Mouse (Mus musculus) midbrain, embryonic 15.5 days (tissue): Measurements from ENCODE around the gene Arl9. TPM values are rescaled to one million over a fixed set of nuclear protein-coding genes. Genes with fewer than 3 reads are reported as not detected.
"Not testable (repeated sequence)": the region's sequence is repeated elsewhere in the genome, so short reads cannot be mapped to it uniquely, and the experiment has no call there.

Experiments used
- ATAC-seq: fragments of 200-750 bp; cut with Nextera tagmentation; replicated peaks from 2 replicates; pipeline ENCODE4 v1.8.0; 2017; ENCODE audit warnings: moderate TSS enrichment
- H3K27ac ChIP-seq: fragments of 300-500 bp; sonication (generic); 2 replicates; pipeline ENCODE4 v1.5.1; 2015; ENCODE audit warnings: mild to moderate bottlenecking, inconsistent platforms
- H3K27me3 ChIP-seq: fragments of 300-500 bp; sonication (generic); replicated peaks from 2 replicates; pipeline ENCODE4 v1.6.1; 2015; ENCODE audit warnings: inconsistent platforms
- H3K36me3 ChIP-seq: fragments of 300-500 bp; sonication (generic); replicated peaks from 2 replicates; pipeline ENCODE4 v1.6.1; 2015; ENCODE audit warnings: inconsistent platforms
- H3K4me1 ChIP-seq: fragments of 300-500 bp; sonication (generic); 2 replicates; pipeline ENCODE4 v1.6.1; 2015; ENCODE audit warnings: inconsistent platforms
- H3K4me2 ChIP-seq: fragments of 300-500 bp; sonication (generic); 2 replicates; pipeline ENCODE4 v1.6.1; 2015; ENCODE audit warnings: inconsistent platforms, mild to moderate bottlenecking, moderate library complexity
- H3K4me3 ChIP-seq: fragments of 300-500 bp; sonication (generic); 2 replicates; pipeline ENCODE4 v1.5.1; 2015; ENCODE audit warnings: mild to moderate bottlenecking, inconsistent platforms
- H3K9ac ChIP-seq: fragments of 300-500 bp; sonication (generic); 2 replicates; pipeline ENCODE4 v1.6.1; 2015; ENCODE audit warnings: mild to moderate bottlenecking, inconsistent platforms
- H3K9me3 ChIP-seq: fragments of 300-500 bp; sonication (generic); 2 replicates; pipeline ENCODE4 v1.6.1; 2016; ENCODE audit warnings: inconsistent platforms
- WGBS: fragments of 180-500 bp; shearing (Covaris S2); methylation state at CpG from one replicate; pipeline ENCODE4 v1.1.7; 2015; ENCODE audit warnings: mixed read lengths; 5-methylcytosine and 5-hydroxymethylcytosine counted together
- polyA plus RNA-seq: library from polyadenylated mRNA; unstranded; fragments of >200 nt; fragmentation: Nextera tagmentation; extraction: Ambion mirVana; gene quantifications from 2 replicates; pipeline ENCODE4 v1.2.1, GENCODE M21; 2015

Gene Arl9
- polyA plus RNA-seq, 1 experiment from 2014 or later = not detected

GRCm38 (mm10) chr5:77035101-77035500 is 31.2 kb downstream of the Arl9 start:
- H3K9me3 ChIP-seq, H3K4me3 ChIP-seq, H3K27ac ChIP-seq, H3K36me3 ChIP-seq, H3K9ac ChIP-seq, H3K27me3 ChIP-seq, H3K4me1 ChIP-seq, ATAC-seq, H3K4me2 ChIP-seq: not testable (repeated sequence)

DNA sequence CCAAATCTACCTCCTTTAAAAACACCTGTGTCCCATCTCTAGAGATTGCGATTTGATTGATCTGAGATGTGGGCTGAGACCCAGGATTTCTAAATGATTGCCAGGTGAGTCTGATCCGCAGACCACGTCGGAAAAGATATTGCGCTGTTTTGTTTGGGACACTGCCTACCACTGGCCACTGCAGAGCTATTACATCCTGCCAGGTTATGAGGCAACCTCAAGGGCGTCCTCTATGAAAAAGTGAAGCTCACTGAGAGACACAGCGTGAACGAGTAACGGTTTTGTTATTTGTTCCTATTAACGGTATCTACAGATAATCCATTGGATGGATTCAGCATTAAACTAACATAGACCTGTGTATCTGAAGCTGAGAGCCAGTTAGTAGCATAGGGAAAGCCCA is 34.6 kb downstream of the Arl9 start:
- H3K4me3 ChIP-seq = no peak overlapping the region
- H3K27me3 ChIP-seq = no peaks in the 10 kb centered on the region
- ATAC-seq = no peak
- H3K27ac ChIP-seq = no peak overlapping the region
- H3K4me1 ChIP-seq = no peaks in the 10 kb centered on the region
- H3K9ac ChIP-seq = no peak overlapping the region
- H3K9me3 ChIP-seq = no peaks in the 10 kb centered on the region
- 90% methylated on average over 10 of the region's 10 CpGs for WGBS
- H3K4me2 ChIP-seq = no peak overlapping the region
- H3K36me3 ChIP-seq = no peaks in the 10 kb centered on the region

DNA sequence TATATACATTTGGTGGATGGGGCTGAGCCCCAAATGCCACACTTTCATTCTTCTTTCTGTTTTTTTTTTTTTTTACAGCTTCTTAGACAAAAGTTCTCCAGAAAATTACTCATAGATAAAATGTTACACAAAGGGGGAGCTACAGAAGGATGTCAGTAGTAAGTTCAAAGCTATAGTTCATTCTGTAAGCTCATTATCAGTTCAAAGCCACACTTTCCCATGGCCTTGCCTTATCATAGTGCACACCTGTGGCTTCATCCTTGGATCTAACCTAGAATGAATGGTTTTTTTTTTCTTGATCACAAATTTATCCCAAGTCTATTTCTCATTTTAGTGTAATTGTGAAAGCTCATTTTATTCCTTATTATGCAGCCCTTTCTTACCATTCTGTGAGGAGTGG is 35.5 kb downstream of the Arl9 start:
- Histone ChIP-seq H3K27ac (no peak overlapping the region), H3K4me2 (no peak overlapping the region), H3K9ac (no peak overlapping the region), H3K9me3 (no peaks in the 10 kb centered on the region), H3K4me3 (no peak overlapping the region), H3K36me3 (no peaks in the 10 kb centered on the region), H3K27me3 (no peaks in the 10 kb centered on the region), H3K4me1 (no peaks in the 10 kb centered on the region)
- ATAC-seq = no peak

- no peak overlapping the region for H3K4me3 ChIP-seq
- H3K36me3 ChIP-seq = no peaks in the 10 kb centered on the region
- ATAC-seq = no peak
- H3K4me1 ChIP-seq = no peaks in the 10 kb centered on the region
- no peaks in the 10 kb centered on the region for H3K9me3 ChIP-seq
- 80% methylated on average over 5 of the region's 5 CpGs for WGBS
- no peaks in the 10 kb centered on the region for H3K27me3 ChIP-seq
- no peak overlapping the region for H3K4me2 ChIP-seq
- H3K27ac ChIP-seq = no peak overlapping the region
- no peak overlapping the region for H3K9ac ChIP-seq
Observed at GRCm38 (mm10) chr5:77044362-77044761, 40.5 kb downstream of the Arl9 start.

DNA sequence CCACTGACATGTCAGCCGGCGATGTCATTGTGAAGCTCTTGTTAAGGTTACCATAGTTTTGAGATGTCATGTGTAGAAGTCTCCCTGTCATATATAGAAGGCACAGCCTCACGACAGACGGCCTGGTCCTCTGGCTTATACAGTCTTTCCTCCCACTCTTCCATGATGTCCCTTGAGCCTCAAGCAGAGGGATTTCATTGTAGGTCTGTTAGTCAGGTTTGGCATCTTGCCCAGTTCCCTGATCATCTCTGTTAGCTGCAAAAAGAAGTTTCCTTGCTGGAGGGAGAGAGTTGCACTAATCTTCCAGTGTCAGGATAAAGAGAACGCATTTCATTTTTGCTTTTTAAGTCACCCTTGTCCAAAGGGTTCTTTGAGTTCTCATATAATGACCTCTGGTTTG is 48.8 kb downstream of the Arl9 start:
- Histone ChIP-seq H3K27me3 (no peaks in the 10 kb centered on the region), H3K4me3 (no peak overlapping the region), H3K4me1 (no peaks in the 10 kb centered on the region), H3K9ac (no peak overlapping the region), H3K36me3 (no peaks in the 10 kb centered on the region), H3K4me2 (no peak overlapping the region), H3K9me3 (no peaks in the 10 kb centered on the region), H3K27ac (no peak overlapping the region)
- whole genome bisulfite sequencing = 81% methylated on average over 5 of the region's 5 CpGs
- no peak for ATAC-seq

DNA sequence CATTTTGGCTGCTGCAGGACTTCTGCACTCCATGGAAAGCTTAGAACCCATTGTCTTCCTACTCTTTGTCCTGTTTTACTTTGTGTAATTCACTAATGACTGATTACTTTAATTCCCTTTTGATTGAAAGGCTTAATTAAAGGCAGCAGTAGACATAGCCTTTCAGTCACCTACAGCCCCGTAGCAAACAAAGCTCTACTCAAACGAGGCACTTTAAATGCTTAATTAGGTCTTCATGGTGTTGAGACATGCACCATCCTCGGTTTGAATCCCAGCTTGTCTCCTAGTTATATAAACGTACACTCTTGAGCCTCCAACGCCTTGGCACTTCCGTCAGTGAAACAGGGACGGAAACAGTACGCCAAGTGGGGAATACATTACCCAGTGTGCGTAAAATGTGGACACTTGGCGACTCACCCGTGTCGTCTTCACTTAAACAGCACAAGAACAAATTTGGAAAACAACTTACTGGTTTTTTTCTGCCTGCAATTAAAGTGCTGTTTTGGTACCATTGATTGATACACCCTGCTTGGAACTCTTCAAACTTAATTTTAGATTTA is 53.1 kb downstream of the Arl9 start:
- H3K9ac ChIP-seq = no peak overlapping the region
- H3K4me1 ChIP-seq = no peaks in the 10 kb centered on the region
- H3K4me3 ChIP-seq = no peak overlapping the region
- H3K27ac ChIP-seq = no peak overlapping the region
- H3K27me3 ChIP-seq = no peaks in the 10 kb centered on the region
- H3K9me3 ChIP-seq = no peaks in the 10 kb centered on the region
- no peak for ATAC-seq
- 43% methylated on average over 12 of the region's 12 CpGs for WGBS
- H3K4me2 ChIP-seq = no peak overlapping the region
- no peaks in the 10 kb centered on the region for H3K36me3 ChIP-seq

Other genes with a start within 250 kb of the Arl9 start
- 20.4 and 21.6 TPM in 2 replicates for gene Aasdh, start 98.5 kb upstream of the Arl9 start, polyA plus RNA-seq
- 154 and 167 TPM in 2 replicates for gene Paics, start 52.7 kb upstream of the Arl9 start, polyA plus RNA-seq
- gene Ppat, start 52.5 kb upstream of the Arl9 start, polyA plus RNA-seq = 9.8 and 11.3 TPM in 2 replicates
- gene Srp72, start 29.4 kb upstream of the Arl9 start, polyA plus RNA-seq = 87.6 and 88.2 TPM in 2 replicates
- gene Thegl, start 12.0 kb downstream of the Arl9 start, polyA plus RNA-seq = 0.72 and 0.85 TPM in 2 replicates
- 0.74 and 0.98 TPM in 2 replicates for gene Hopx, start 111.1 kb downstream of the Arl9 start, polyA plus RNA-seq
- gene Spink2, start 207.4 kb downstream of the Arl9 start, polyA plus RNA-seq = 0.41 TPM in 1 of 2 replicates, not detected in the other